Mouse (Mus musculus): ENCODE results near the gene Pde6c. TPM values are rescaled to one million over a fixed set of nuclear protein-coding genes. Genes with fewer than 3 reads are reported as not detected.

Gene Pde6c
- polyA plus RNA-seq, 1 experiment from 2014 or later = not detected

GRCm38 (mm10) chr19:38198731-38199130 lies 66.2 kb downstream of the Pde6c start:
- ChIA-PET CTCF (interaction anchor here (1.0 kb wide), 1 partner anchor 24 kb away, joined by 3 read pairs; no protein-coding TSS in a partner anchor), POLR2A (no interaction called here)
- in situ Hi-C loops (cut with MboI; ENCODE audit: low pct_unique_long_range_greater_than_20kb) = loop anchor here (10.0 kb wide), 1 partner anchor 244 kb away; no protein-coding TSS in a partner anchor
- ATAC-seq (no peak), DNase-seq (ENCODE audit: low read depth, low spot score) (no peak)
- H3K27me3 ChIP-seq = no peaks in the 10 kb centered on the region
- TF ChIP-seq CTCF (IDR thresholded peaks at IDR 0.05) = peak; percentile 41

DNA sequence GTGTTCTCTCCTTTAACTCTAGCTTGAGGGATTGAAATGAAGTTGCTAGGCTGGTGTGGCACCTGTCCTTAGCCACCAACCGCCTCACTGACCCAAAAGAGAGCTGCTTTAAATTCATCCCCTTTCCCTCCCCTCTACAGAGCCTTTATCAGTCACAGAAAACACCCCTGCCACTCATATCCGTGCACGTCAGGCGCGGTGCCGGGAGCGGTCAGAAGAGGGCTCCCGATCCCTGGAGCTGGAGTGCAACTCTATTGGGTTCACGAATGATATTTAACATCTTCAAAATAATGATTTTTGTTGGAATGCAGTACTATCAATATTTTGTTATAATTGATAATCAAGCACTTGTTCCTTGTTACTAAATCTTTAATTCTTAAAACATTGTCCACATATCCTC lies 74.1 kb downstream of the Pde6c start:
- ChIA-PET CTCF (no interaction called here), POLR2A (no interaction called here)
- no peaks in the 10 kb centered on the region for H3K27me3 ChIP-seq
- peak; percentile 39 for TF ChIP-seq CTCF (IDR thresholded peaks at IDR 0.05)
- DNase-seq (ENCODE audit: low read depth, low spot score) (no peak), ATAC-seq (no peak)
- in situ Hi-C loops (cut with MboI; ENCODE audit: low pct_unique_long_range_greater_than_20kb) = loop anchor here (10.0 kb wide), 1 partner anchor 122 kb away; no protein-coding TSS in a partner anchor

- CTCF ChIA-PET = no interaction called here
- in situ Hi-C loops (cut with MboI; ENCODE audit: low pct_unique_long_range_greater_than_20kb) = no loop called here
- DNase-seq (ENCODE audit: low read depth, low spot score) = no peak
- ATAC-seq = no peak
- H3K27me3 ChIP-seq = no peaks in the 10 kb centered on the region
- POLR2A ChIA-PET = interaction anchor here (1.0 kb wide), 1 partner anchor 8 kb away, joined by 3 read pairs; no protein-coding TSS in a partner anchor
- TF ChIP-seq CTCF (IDR thresholded peaks at IDR 0.05) = no peak
These were observed 85.1 kb downstream of the Pde6c start for GRCm38 (mm10) chr19:38217696-38218095.

GRCm38 (mm10) chr19:38223356-38223904 lies 90.8 kb downstream of the Pde6c start:
- H3K27me3 ChIP-seq = peaks cover 15% of the 10 kb centered on the region
- no peak for TF ChIP-seq CTCF (IDR thresholded peaks at IDR 0.05)
- ChIA-PET CTCF (interaction anchor here (0.8 to 1.6 kb wide), 3 partner anchors 9 to 129 kb away, joined by 3 to 4 read pairs (median 4); no protein-coding TSS in a partner anchor), POLR2A (interaction anchor here (0.7 to 1.3 kb wide), 2 partner anchors 14 to 31 kb away, joined by 3 read pairs; no protein-coding TSS in a partner anchor)
- in situ Hi-C loops (cut with MboI; ENCODE audit: low pct_unique_long_range_greater_than_20kb) = no loop called here
- ATAC-seq (peak; percentile 14), DNase-seq (ENCODE audit: low read depth, low spot score) (no peak)

GRCm38 (mm10) chr19:38223905-38224684 lies 91.5 kb downstream of the Pde6c start, which contains the start of gene Fra10ac1:
Fra10ac1 (minus strand) TSS chr19:38224156.
- ATAC-seq = peak; percentile 90
- CTCF ChIA-PET = interaction anchor here (0.7 to 1.6 kb wide), 6 partner anchors 8 to 130 kb away, joined by 3 to 4 read pairs (median 3); no protein-coding TSS in a partner anchor
- in situ Hi-C loops (cut with MboI; ENCODE audit: low pct_unique_long_range_greater_than_20kb) = no loop called here
- peaks cover 20% of the 10 kb centered on the region for H3K27me3 ChIP-seq
- peak; percentile 92 for TF ChIP-seq CTCF (IDR thresholded peaks at IDR 0.05)
- peak; percentile 27 for DNase-seq (ENCODE audit: low read depth, low spot score)
- POLR2A ChIA-PET = interaction anchor here (0.7 kb wide), 1 partner anchor 30 kb away, joined by 3 read pairs; no protein-coding TSS in a partner anchor

GRCm38 (mm10) chr19:38224685-38225060 lies 92.1 kb downstream of the Pde6c start:
- POLR2A ChIA-PET = no interaction called here
- TF ChIP-seq CTCF (IDR thresholded peaks at IDR 0.05) = no peak
- CTCF ChIA-PET = interaction anchor here (0.7 to 1.1 kb wide), 3 partner anchors 31 to 130 kb away, joined by 3 read pairs; no protein-coding TSS in a partner anchor
- in situ Hi-C loops (cut with MboI; ENCODE audit: low pct_unique_long_range_greater_than_20kb) = no loop called here
- H3K27me3 ChIP-seq = peaks cover 26% of the 10 kb centered on the region
- DNase-seq (ENCODE audit: low read depth, low spot score) = no peak
- no peak for ATAC-seq

- POLR2A ChIA-PET = interaction anchor here (0.7 kb wide), 1 partner anchor 79 kb away, joined by 4 read pairs; no protein-coding TSS in a partner anchor
These were observed 96.1 kb downstream of the Pde6c start for GRCm38 (mm10) chr19:38228699-38229098.

DNA sequence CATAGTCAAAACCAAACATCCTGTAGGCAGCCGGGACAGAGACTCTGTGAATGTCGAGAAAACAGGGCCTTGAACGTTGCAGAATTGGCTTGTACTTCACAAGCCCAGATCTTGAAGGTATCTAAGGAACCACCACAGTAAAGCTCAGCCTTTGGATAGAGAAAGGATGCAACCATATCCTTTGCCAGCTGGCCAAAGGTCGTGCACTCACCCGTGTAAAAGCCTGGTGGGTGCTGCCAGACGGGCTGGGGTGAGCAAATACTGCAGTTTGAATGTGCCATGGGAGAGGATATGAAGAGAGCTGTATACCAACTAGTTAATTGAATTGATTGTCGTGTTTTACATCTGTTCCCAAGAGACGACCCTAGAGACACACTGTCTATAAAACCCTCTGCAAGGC lies 99.5 kb downstream of the Pde6c start:
- in situ Hi-C loops (cut with MboI; ENCODE audit: low pct_unique_long_range_greater_than_20kb) = no loop called here
- ChIA-PET POLR2A (no interaction called here), CTCF (interaction anchor here (0.7 to 1.1 kb wide), 3 partner anchors 9 to 27 kb away, joined by 3 read pairs; no protein-coding TSS in a partner anchor)
- H3K27me3 ChIP-seq = peaks cover 43% of the 10 kb centered on the region
- no peak for DNase-seq (ENCODE audit: low read depth, low spot score)
- no peak for TF ChIP-seq CTCF (IDR thresholded peaks at IDR 0.05)
- no peak for ATAC-seq

More at GRCm38 (mm10) chr19:38228699-38229098, 96.1 kb downstream of the Pde6c start:
- TF ChIP-seq CTCF (IDR thresholded peaks at IDR 0.05) = peak; percentile 54
- in situ Hi-C loops (cut with MboI; ENCODE audit: low pct_unique_long_range_greater_than_20kb) = no loop called here
- no peak for ATAC-seq
- H3K27me3 ChIP-seq = peaks cover 41% of the 10 kb centered on the region
- no peak for DNase-seq (ENCODE audit: low read depth, low spot score)
- CTCF ChIA-PET = interaction anchor here (0.8 to 1.1 kb wide), 2 partner anchors 10 to 25 kb away, joined by 3 read pairs; no protein-coding TSS in a partner anchor

DNA sequence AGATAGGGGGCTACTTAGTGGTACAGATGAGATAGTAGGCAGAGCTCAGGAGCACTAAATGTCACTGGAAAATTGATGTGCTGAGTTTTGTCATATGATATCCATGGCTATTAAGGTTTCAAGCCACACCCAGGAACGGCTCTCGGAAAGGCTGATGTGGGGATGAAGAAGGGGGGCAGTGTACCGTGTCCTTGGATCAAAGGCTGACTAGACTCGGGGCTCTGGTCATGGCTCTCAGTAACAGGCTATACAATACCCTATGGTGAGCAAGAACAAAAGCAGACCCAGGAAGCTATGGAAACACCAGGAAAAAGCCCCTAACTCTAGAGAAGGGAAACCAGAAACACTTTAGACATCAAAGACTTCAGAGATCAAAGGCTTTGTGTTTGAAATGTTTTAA lies 99.9 kb downstream of the Pde6c start:
- ChIA-PET POLR2A (no interaction called here), CTCF (interaction anchor here (1.1 kb wide), 2 partner anchors 9 to 13 kb away, joined by 3 read pairs; no protein-coding TSS in a partner anchor)
- peaks cover 43% of the 10 kb centered on the region for H3K27me3 ChIP-seq
- no peak for TF ChIP-seq CTCF (IDR thresholded peaks at IDR 0.05)
- DNase-seq (ENCODE audit: low read depth, low spot score) (no peak), ATAC-seq (no peak)
- in situ Hi-C loops (cut with MboI; ENCODE audit: low pct_unique_long_range_greater_than_20kb) = no loop called here

Other genes with a start within 250 kb of the Pde6c start
- 467 TPM for gene Myof, start 89.2 kb upstream of the Pde6c start, polyA plus RNA-seq (2021)
- gene Cep55, start 77.8 kb upstream of the Pde6c start, polyA plus RNA-seq (2021) = 24.5 TPM
- not detected for gene Ffar4, start 35.7 kb upstream of the Pde6c start, polyA plus RNA-seq (2021)
- gene Rbp4, start 7.5 kb upstream of the Pde6c start, polyA plus RNA-seq (2021) = 2.1 TPM
- 20.4 TPM for gene Fra10ac1, start 91.4 kb downstream of the Pde6c start, polyA plus RNA-seq (2021)
- gene Lgi1, start 131.8 kb downstream of the Pde6c start, polyA plus RNA-seq (2021) = 0.04 TPM

Measured in Patski (cell line).